Mouse (Mus musculus): Measurements from ENCODE around the gene Gys1. TPM values are rescaled to one million over a fixed set of nuclear protein-coding genes. Genes with fewer than 3 reads are reported as not detected.
A peak's percentile ranks its signal among the peaks of the same experiment; 100 is the strongest.
"Not testable (repeated sequence)": the region's sequence is repeated elsewhere in the genome, so short reads cannot be mapped to it uniquely, and the experiment has no call there.

Gys1 gene
- polyA plus RNA-seq, 1 experiment from 2014 or later: 39.0 TPM

- no peak overlapping the region for H3K9ac ChIP-seq
- no peaks in the 10 kb centered on the region for H3K9me3 ChIP-seq
- no peak overlapping the region for H3K4me2 ChIP-seq
- no peak for ATAC-seq (ENCODE audit: insufficient number of reproducible peaks, low FRiP score, low TSS enrichment, low read depth)
- no peaks in the 10 kb centered on the region for H3K27me3 ChIP-seq
- H3K36me3 ChIP-seq: peaks cover 62% of the 10 kb centered on the region
- H3K27ac ChIP-seq: no peak overlapping the region
- H3K4me1 ChIP-seq: 0 out of 2 replicates have a peak, but pooled peaks cover 4% of the 10 kb centered on the region
- no peak overlapping the region for H3K4me3 ChIP-seq
These were observed 11.9 kb downstream of the Gys1 start for GRCm38 (mm10) chr7:45446589-45446988.

GRCm38 (mm10) chr7:45447325-45447990, 12.8 kb downstream of the Gys1 start:
- Histone ChIP-seq H3K4me1 (0 out of 2 replicates have a peak, but pooled peaks cover 4% of the 10 kb centered on the region), H3K9ac (no peak overlapping the region), H3K9me3 (no peaks in the 10 kb centered on the region), H3K36me3 (peaks cover 65% of the 10 kb centered on the region), H3K27ac (no peak overlapping the region), H3K4me2 (no peak overlapping the region), H3K27me3 (no peaks in the 10 kb centered on the region), H3K4me3 (no peak overlapping the region)
- 35% methylated on average over 11 of the region's 11 CpGs for WGBS
- ATAC-seq (ENCODE audit: insufficient number of reproducible peaks, low FRiP score, low TSS enrichment, low read depth): no peak

- Histone ChIP-seq H3K9ac (no peak overlapping the region), H3K4me3 (no peak overlapping the region), H3K4me2 (no peak overlapping the region), H3K27ac (no peak overlapping the region), H3K9me3 (no peaks in the 10 kb centered on the region), H3K4me1 (0 out of 2 replicates have a peak, but pooled peaks cover 4% of the 10 kb centered on the region), H3K27me3 (no peaks in the 10 kb centered on the region), H3K36me3 (peaks cover 63% of the 10 kb centered on the region)
- no peak for ATAC-seq (ENCODE audit: insufficient number of reproducible peaks, low FRiP score, low TSS enrichment, low read depth)
- 93% methylated on average over 1 of the region's 1 CpGs for WGBS
These were observed 15.3 kb downstream of the Gys1 start for GRCm38 (mm10) chr7:45449974-45450373.

DNA sequence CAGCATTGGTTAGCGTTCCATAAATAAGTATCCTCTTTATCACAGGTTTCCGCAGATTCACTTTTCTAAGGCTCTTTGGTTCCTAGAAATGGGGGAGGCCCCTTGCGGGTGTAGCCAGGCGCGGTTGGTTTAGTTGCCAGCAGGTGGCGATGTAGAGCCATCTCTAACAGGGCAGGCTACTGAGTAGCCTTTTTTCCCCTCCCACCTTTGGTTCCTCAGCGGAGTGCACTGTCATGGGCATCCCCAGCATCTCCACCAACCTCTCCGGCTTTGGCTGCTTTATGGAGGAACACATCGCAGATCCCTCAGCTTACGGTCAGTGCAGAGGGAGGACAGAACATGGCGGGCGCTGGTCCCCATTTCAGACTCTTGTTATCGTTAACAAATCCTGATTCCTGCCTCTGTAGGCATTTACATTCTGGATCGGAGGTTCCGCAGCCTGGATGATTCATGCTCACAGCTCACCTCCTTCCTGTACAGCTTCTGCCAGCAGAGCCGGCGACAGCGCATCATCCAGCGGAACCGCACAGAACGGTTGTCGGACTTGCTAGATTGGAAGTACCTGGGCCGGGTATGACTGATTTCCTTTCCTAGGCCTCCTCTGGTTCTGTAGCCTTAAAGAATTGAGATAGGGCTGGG, 16.8 kb downstream of the Gys1 start:
- H3K36me3 ChIP-seq: peaks cover 65% of the 10 kb centered on the region

GRCm38 (mm10) chr7:45454971-45455370, 20.3 kb downstream of the Gys1 start:
- peaks cover 69% of the 10 kb centered on the region for H3K36me3 ChIP-seq

More for the DNA sequence above, 16.8 kb downstream of the Gys1 start:
- Histone ChIP-seq H3K27ac (no peak overlapping the region), H3K4me1 (peaks cover 7% of the 10 kb centered on the region; the same call in 1 of the 2 replicates), H3K27me3 (no peaks in the 10 kb centered on the region), H3K9ac (no peak overlapping the region), H3K9me3 (no peaks in the 10 kb centered on the region), H3K4me3 (no peak overlapping the region), H3K4me2 (no peak overlapping the region)
- 52% methylated on average over 23 of the region's 23 CpGs for WGBS
- no peak for ATAC-seq (ENCODE audit: insufficient number of reproducible peaks, low FRiP score, low TSS enrichment, low read depth)

GRCm38 (mm10) chr7:45455932-45456696, 21.5 kb downstream of the Gys1 start:
- 0 out of 2 replicates have a peak overlapping the region, but pooled peaks have one; percentile 17 for H3K9ac ChIP-seq

More at GRCm38 (mm10) chr7:45454971-45455370, 20.3 kb downstream of the Gys1 start:
- no peak for ATAC-seq (ENCODE audit: insufficient number of reproducible peaks, low FRiP score, low TSS enrichment, low read depth)
- H3K4me3 ChIP-seq: no peak overlapping the region
- no peaks in the 10 kb centered on the region for H3K9me3 ChIP-seq
- H3K4me1 ChIP-seq: peaks cover 28% of the 10 kb centered on the region
- H3K9ac ChIP-seq: no peak overlapping the region
- peak overlapping the region; percentile 22; the same call in 1 of the 2 replicates for H3K27ac ChIP-seq
- 89% methylated on average over 15 of the region's 15 CpGs for WGBS
- no peak overlapping the region for H3K4me2 ChIP-seq
- no peaks in the 10 kb centered on the region for H3K27me3 ChIP-seq

GRCm38 (mm10) chr7:45456721-45457203, 22.1 kb downstream of the Gys1 start:
- ATAC-seq (ENCODE audit: insufficient number of reproducible peaks, low FRiP score, low TSS enrichment, low read depth): no peak
- Histone ChIP-seq H3K4me1 (peaks cover 40% of the 10 kb centered on the region), H3K4me3 (peak overlapping the region; percentile 62), H3K27me3 (no peaks in the 10 kb centered on the region), H3K4me2 (peak overlapping the region; percentile 2; the same call in 1 of the 2 replicates), H3K9ac (no peak overlapping the region), H3K27ac (peak overlapping the region; percentile 55), H3K9me3 (no peaks in the 10 kb centered on the region), H3K36me3 (peaks cover 71% of the 10 kb centered on the region)
- WGBS: 56% methylated on average over 9 of the region's 9 CpGs

More at GRCm38 (mm10) chr7:45455932-45456696, 21.5 kb downstream of the Gys1 start:
- Histone ChIP-seq H3K27me3 (no peaks in the 10 kb centered on the region), H3K4me2 (no peak overlapping the region), H3K27ac (0 out of 2 replicates have a peak overlapping the region, but pooled peaks have one; percentile 55), H3K36me3 (peaks cover 73% of the 10 kb centered on the region), H3K4me1 (peaks cover 39% of the 10 kb centered on the region), H3K9me3 (no peaks in the 10 kb centered on the region), H3K4me3 (no peak overlapping the region)
- 65% methylated on average over 13 of the region's 13 CpGs for WGBS
- ATAC-seq (ENCODE audit: insufficient number of reproducible peaks, low FRiP score, low TSS enrichment, low read depth): no peak

- ATAC-seq (ENCODE audit: insufficient number of reproducible peaks, low FRiP score, low TSS enrichment, low read depth): no peak
- Histone ChIP-seq H3K4me3 (peak overlapping the region; percentile 62), H3K9me3 (no peaks in the 10 kb centered on the region), H3K27ac (peak overlapping the region; percentile 55), H3K4me2 (peak overlapping the region; percentile 64), H3K4me1 (peaks cover 45% of the 10 kb centered on the region), H3K36me3 (peaks cover 69% of the 10 kb centered on the region), H3K27me3 (no peaks in the 10 kb centered on the region), H3K9ac (no peak overlapping the region)
- 63% methylated on average over 10 of the region's 10 CpGs for WGBS
These were observed 22.8 kb downstream of the Gys1 start for GRCm38 (mm10) chr7:45457204-45458060.

- Histone ChIP-seq H3K9me3 (no peaks in the 10 kb centered on the region), H3K27me3 (no peaks in the 10 kb centered on the region), H3K36me3 (peaks cover 72% of the 10 kb centered on the region), H3K9ac (peak overlapping the region; percentile 66), H3K4me1 (peaks cover 46% of the 10 kb centered on the region), H3K27ac (peak overlapping the region; percentile 96), H3K4me2 (peak overlapping the region; percentile 64), H3K4me3 (peak overlapping the region; percentile 62)
- WGBS: under 1% methylated on average over 41 of the region's 43 CpGs
- ATAC-seq (ENCODE audit: insufficient number of reproducible peaks, low FRiP score, low TSS enrichment, low read depth): peak; percentile 62
These were observed 24.3 kb downstream of the Gys1 start for GRCm38 (mm10) chr7:45458748-45459563.

GRCm38 (mm10) chr7:45459564-45460140, 25.0 kb downstream of the Gys1 start, which contains the start of gene Ftl1:
TSS of gene Ftl1 (minus strand) at chr7:45459884.
- not testable (repeated sequence) for H3K9me3 ChIP-seq, H3K27me3 ChIP-seq
- peak within 1 kb of the TSS; percentile 64 for H3K4me2 ChIP-seq
- H3K9ac ChIP-seq: peak within 1 kb of the TSS; percentile 66
- ATAC-seq (ENCODE audit: insufficient number of reproducible peaks, low FRiP score, low TSS enrichment, low read depth): peak; percentile 96
- peaks cover 46% of the 10 kb centered on the region for H3K4me1 ChIP-seq
- 0% methylated on average over 33 of the region's 37 CpGs for WGBS
- H3K4me3 ChIP-seq: peak within 1 kb of the TSS; percentile 62
- peak within 1 kb of the TSS; percentile 96 for H3K27ac ChIP-seq
- peaks cover 71% of the 10 kb centered on the region for H3K36me3 ChIP-seq

Data from limb, embryonic 15.5 days (tissue).